13 mouse cellular contexts compared by ENCODE assay signal in the genomic region with DNA sequence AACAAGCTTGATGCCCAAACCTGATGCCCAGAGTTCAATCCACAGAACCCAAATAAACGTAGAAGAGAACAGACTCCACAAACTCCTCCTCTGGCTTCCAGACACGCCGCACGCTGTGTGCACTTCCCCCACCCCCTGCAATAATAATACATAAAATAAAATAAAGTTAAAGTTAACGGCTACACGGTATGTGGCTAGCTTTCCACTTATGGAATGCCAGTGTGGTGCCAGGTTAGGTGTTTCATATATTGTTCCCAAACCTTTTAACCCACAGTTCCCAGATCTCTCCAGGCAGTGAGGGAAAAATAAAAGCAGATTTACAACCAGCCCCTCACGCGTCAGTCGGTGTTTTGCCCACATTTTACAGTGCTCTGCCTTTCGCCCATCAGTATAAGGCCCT.
"Had no signal": no experiment of that assay in that cellular context is flagged by ENCODE, and none has a peak within 500 bp of the region (broad histone marks: within the 10 kb centered on the region; RNA-seq: fewer than 3 reads in every experiment).

No protein-coding gene starts in this region.

- H3K4me1 ChIP-seq: liver, embryonic 13.5 days had no signal

- H3K4me2 ChIP-seq: liver, embryonic 13.5 days; midbrain, embryonic 11.5 days had no signal

- DNase-seq: kidney, adult 18-20 months; kidney, adult 9 months; kidney, postnatal 14 days; kidney, postnatal 4 days; liver, embryonic 13.5 days; lung, adult 2 months; lung, postnatal 14 days; lung, postnatal 4 days; midbrain, embryonic 14.5 days; thymus, adult 18-20 months; thymus, postnatal 36 days had no signal

- H3K9ac ChIP-seq: liver, embryonic 13.5 days had no signal

- ATAC-seq: intestine, embryonic 16.5 days had no signal

- H3K27me3 ChIP-seq: liver, embryonic 13.5 days had no signal

- H3K4me3 ChIP-seq: liver, embryonic 13.5 days had no signal

- H3K27ac ChIP-seq: liver, embryonic 13.5 days had no signal

- H3K9me3 ChIP-seq: liver, embryonic 13.5 days had no signal

- H3K36me3 ChIP-seq: liver, embryonic 13.5 days had no signal
